Mouse (Mus musculus): ENCODE results near the gene Zfp58. TPM values are rescaled to one million over a fixed set of nuclear protein-coding genes. Genes with fewer than 3 reads are reported as not detected.
"Not testable (repeated sequence)": the region's sequence is repeated elsewhere in the genome, so short reads cannot be mapped to it uniquely, and the experiment has no call there.

Zfp58 gene
- 1 to 10 TPM; 8.4 to 8.5 TPM for total RNA-seq (2021)
- long read RNA-seq, experiment 1, partial matches to known transcripts: 0 of 4 reads
- long read RNA-seq, experiment 1, other reads (novel, unspliced or antisense): 1 of 4 reads
- long read RNA-seq, experiment 2, partial matches to known transcripts: 0 of 5 reads
- long read RNA-seq, experiment 2, other reads (novel, unspliced or antisense): 2 of 5 reads

DNA sequence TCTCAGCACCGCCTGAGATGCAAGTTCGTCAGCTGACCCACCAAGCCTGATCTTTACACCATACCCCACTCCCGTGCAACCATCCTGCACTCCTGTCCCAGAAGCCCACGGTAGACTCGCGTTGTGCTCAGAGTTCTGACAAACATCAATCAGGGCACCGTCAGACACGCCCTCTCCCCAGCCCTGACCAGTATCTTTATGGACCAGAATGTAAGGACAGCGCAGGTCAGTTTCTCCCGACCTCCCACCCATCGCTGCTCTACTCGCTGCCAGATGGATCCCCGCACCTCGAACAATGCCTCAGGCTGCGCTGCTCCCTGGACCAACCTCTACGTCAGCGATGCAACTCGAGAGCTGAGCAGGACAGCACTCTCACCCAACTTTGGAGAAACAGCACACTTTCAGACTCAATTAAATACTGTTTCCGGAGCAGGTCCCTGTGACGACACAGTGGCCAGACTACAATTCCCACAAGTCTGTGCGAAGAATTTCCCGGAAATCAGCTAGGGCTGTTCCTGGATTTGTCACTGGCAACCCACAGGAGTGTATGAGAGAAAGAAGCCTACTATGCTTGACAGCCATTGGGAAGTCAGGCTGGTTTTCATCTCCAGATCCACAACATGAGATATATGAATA lies at the start of gene Zfp58:
TSS of gene Zfp58 (minus strand) at position 472 of the 636 bp plus-strand sequence.
- DNase-seq (ENCODE audit: low spot score in 2 of 2): peak; percentile 30 to 44

DNA sequence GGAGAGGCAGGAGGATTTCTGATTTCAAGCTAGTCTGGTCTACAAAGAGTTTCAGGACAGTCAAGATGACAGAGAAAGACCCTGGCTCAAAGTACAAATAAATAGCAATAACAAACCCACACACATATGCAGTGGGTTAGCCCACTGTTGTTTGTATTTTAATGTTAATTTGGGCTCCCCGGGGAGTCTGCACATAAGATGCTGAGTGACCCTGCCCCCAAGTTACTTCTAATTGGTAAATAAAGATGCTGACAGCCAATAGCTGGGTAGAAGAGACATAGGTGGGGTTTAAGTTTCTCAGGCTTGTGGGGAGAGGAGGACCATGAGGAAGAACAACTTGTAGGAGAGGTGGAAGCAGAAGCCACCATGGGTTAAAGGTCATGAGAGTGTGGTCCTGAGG lies 45.6 kb upstream of the Zfp58 start:
- no peak for DNase-seq (ENCODE audit: low spot score in 2 of 2)

GRCm38 (mm10) chr13:67527049-67527730 lies 26.8 kb upstream of the Zfp58 start:
- no peak for DNase-seq (ENCODE audit: low spot score in 2 of 2)

DNA sequence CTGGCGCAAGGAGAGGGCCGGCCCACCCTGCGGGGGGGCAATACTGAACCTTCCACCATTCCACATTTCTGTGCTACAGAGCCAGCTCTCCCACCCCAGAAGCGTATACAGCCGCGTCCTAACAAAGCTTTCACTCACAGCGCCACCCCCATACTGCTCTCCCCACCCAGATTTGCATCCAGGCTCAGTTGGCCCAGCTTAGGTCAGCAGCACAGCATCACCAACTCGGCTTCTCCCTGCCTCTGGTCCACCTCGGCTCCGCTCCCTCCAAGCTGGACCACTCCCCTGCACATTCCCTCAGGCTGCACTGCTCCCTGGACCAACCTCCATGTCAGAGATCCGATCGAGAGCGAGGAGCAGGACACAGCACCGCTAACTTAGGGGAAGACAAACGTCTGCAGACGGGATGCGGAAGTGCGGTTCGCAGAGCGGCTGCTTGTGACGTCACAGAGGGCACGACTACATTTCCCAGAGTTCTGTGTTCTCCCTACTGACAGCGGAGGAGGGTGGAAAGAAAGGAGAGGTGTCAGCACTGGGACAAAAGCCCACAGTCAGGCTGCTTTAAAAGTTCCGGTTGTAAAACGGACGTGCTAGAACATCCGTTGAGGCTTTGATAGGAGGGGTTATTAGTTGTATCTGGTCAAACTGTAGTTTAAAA lies 25.5 kb upstream of the Zfp58 start, which contains the start of the genes Gm26965 and Zfp87:
TSS of gene Gm26965 (minus strand) at position 399 of the 658 bp plus-strand sequence.
TSS of gene Zfp87 (minus strand) at position 425 of the 658 bp plus-strand sequence.
- peak; percentile 65 to 72 for DNase-seq (ENCODE audit: low spot score in 2 of 2)

DNA sequence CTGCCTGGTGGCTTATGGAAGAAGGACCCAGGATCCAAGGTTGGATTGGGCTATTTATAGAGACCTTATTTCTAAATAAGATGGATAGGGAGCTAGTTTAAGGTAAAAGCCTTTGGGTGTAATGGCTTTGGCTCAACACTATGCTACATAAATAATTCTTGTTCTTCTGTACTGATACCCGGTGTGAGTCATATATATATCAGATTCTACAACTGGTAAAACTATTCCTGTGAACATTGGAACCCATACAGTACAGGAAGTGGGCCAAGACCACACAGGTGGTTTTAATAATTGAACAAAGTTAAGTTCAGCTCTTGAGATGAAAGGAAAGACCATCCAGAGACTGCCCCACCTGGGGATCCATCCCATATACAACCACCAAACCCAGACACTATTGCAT lies 553 bp upstream of the Zfp58 start:
- no peak for DNase-seq (ENCODE audit: low spot score in 2 of 2)

GRCm38 (mm10) chr13:67495631-67496030 lies 4.7 kb downstream of the Zfp58 start:
- no peak for DNase-seq (ENCODE audit: low spot score in 2 of 2)

- no peak for DNase-seq (ENCODE audit: low spot score in 2 of 2)
Observed at GRCm38 (mm10) chr13:67484424-67484811, 15.9 kb downstream of the Zfp58 start.

- peak; percentile 39 to 62 for DNase-seq (ENCODE audit: low spot score in 2 of 2)
Observed at GRCm38 (mm10) chr13:67483625-67484423, 16.5 kb downstream of the Zfp58 start, which contains the start of gene Zfp874b. TSS of gene Zfp874b (minus strand) at chr13:67484258.

GRCm38 (mm10) chr13:67481528-67481927 lies 18.8 kb downstream of the Zfp58 start:
- DNase-seq (ENCODE audit: low spot score in 2 of 2): no peak

DNA sequence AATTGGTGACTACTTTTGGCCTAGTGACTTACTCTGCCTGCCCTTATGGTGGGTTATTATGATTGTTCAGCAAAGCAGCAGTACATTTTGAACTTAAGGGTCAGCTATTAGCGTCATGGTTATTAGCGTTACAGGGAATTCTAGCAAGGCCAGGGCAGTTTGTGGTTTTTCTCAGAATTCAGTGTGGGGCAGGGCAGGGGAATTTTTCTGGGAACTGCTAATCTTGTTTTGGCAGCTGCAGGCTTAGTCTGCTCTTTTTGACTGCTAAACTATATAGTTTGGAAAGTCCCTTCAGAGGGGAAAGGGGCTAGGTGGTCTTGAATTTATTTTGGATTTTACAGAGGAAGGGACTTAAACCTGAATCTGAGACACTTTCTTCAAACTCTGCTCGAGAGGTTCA lies 31.1 kb downstream of the Zfp58 start:
- DNase-seq (ENCODE audit: low spot score in 2 of 2): no peak

DNA sequence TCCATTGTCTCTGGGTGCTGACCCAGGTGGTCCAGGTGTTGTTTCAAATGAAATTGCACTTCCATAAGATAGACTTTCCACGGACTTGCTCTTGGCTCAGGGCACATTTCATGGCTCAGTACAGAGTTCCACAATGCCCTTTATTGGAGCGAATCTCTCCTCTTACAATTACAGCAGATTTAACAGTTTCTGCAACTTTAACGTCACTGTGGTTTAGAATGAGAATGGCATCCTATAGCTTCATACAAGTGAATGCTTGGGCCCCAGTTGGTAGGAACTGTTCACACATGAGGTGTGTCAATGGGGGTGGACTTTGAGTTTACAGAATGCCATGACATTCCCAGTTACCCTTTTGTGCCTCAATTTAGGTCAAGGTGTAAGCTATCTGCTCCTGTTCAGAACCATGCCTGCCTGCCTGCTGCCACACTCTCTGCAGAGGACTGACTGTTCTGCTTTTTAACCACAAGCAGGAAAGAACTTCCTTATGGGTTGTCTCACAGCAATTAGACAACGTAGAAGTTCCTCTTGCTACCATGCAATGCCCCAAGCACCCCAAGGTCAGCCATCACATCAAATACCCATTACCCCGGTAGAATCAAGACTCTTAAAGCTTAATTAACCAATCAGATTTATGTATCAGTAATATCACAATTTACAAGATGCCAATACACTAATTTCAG lies 36.7 kb downstream of the Zfp58 start:
- DNase-seq (ENCODE audit: low spot score in 2 of 2): not testable (repeated sequence)

GRCm38 (mm10) chr13:67452021-67452309 lies 48.4 kb downstream of the Zfp58 start:
- no peak for DNase-seq (ENCODE audit: low spot score in 2 of 2)

- DNase-seq (ENCODE audit: low spot score in 2 of 2): peak; percentile 23 to 60
Observed at GRCm38 (mm10) chr13:67451172-67452020, 49.0 kb downstream of the Zfp58 start, which contains the start of gene Zfp874a. TSS of gene Zfp874a (minus strand) at chr13:67451624.

Other genes with a start within 250 kb of the Zfp58 start
- gene Zfp458, start 222.1 kb downstream of the Zfp58 start, total RNA-seq (2021): 1 to 10 TPM; 6.2 to 6.9 TPM
- gene Zfp457, start 194.1 kb downstream of the Zfp58 start, total RNA-seq (2021): 1 to 10 TPM; 3.2 to 3.9 TPM
- 1 to 10 TPM; 5.0 to 5.1 TPM for gene Zfp595, start 168.0 kb downstream of the Zfp58 start, total RNA-seq (2021)
- gene Gm28044, start 140.0 kb downstream of the Zfp58 start, total RNA-seq (2021): 1 to 10 TPM; 1.3 to 2.4 TPM
- 1 to 10 TPM; 3.0 to 3.2 TPM for gene Zfp953, start 139.9 kb downstream of the Zfp58 start, total RNA-seq (2021)
- 1 to 10 TPM; 1.1 to 1.2 TPM for gene Gm28041, start 124.8 kb downstream of the Zfp58 start, total RNA-seq (2021)
- gene Zfp456, start 124.7 kb downstream of the Zfp58 start, total RNA-seq (2021): 1 to 10 TPM; 1.8 to 2.5 TPM
- gene Zfp429, start 100.7 kb downstream of the Zfp58 start, total RNA-seq (2021): 1 to 10 TPM; 4.7 to 6.0 TPM
- gene Zfp459, start 79.1 kb downstream of the Zfp58 start, total RNA-seq (2021): 1 to 10 TPM in 1 of 2 experiments, under 1 TPM in 1; 0.85 to 1.5 TPM
- 10 to 100 TPM; 14.9 to 15.5 TPM for gene Zfp874a, start 48.9 kb downstream of the Zfp58 start, total RNA-seq (2021)
- 10 to 100 TPM; 14.2 to 16.1 TPM for gene Zfp874b, start 16.3 kb downstream of the Zfp58 start, total RNA-seq (2021)
- gene Gm26965, start 25.6 kb upstream of the Zfp58 start, total RNA-seq (2021): not detected
- gene Zfp87, start 25.6 kb upstream of the Zfp58 start, total RNA-seq (2021): 10 to 100 TPM; 18.7 to 23.0 TPM
- gene Zfp748, start 53.3 kb upstream of the Zfp58 start, total RNA-seq (2021): 10 to 100 TPM; 10.4 to 11.8 TPM
- gene Zfp729b, start 109.2 kb upstream of the Zfp58 start, total RNA-seq (2021): 1 to 10 TPM; 9.0 to 9.1 TPM
- 1 to 10 TPM in 1 of 2 experiments, under 1 TPM in 1; 0.51 to 1.0 TPM for gene Gm49345, start 137.2 kb upstream of the Zfp58 start, total RNA-seq (2021)
- 1 to 10 TPM; 7.6 to 8.2 TPM for gene Zfp729a, start 137.2 kb upstream of the Zfp58 start, total RNA-seq (2021)
- 10 to 100 TPM; 15.9 to 17.5 TPM for gene Zfp738, start 186.5 kb upstream of the Zfp58 start, total RNA-seq (2021)
- 10 to 100 TPM; 12.8 to 12.9 TPM for gene Zfp65, start 228.6 kb upstream of the Zfp58 start, total RNA-seq (2021)

All from adrenal gland, postnatal 4 days (tissue).